Mouse (Mus musculus) kidney, embryonic 16.5 days (tissue): ENCODE data around the gene Per1. TPM values are rescaled to one million over a fixed set of nuclear protein-coding genes. Genes with fewer than 3 reads are reported as not detected.

ENCODE experiments used
- ATAC-seq: fragments of 200-750 bp; cut with Nextera tagmentation; 2 replicates; pipeline ENCODE4 v1.8.0; 2017; ENCODE audit warnings: moderate TSS enrichment; ENCODE audit not compliant: low FRiP score, low TSS enrichment
- H3K27ac ChIP-seq: fragments of 300-500 bp; sonication (generic); 2 replicates; pipeline ENCODE4 v1.5.1; 2014; ENCODE audit warnings: low read length
- H3K27me3 ChIP-seq: fragments of 300-500 bp; sonication (generic); 2 replicates; pipeline ENCODE4 v1.6.1; 2014; ENCODE audit warnings: low read length, control low read depth, mixed read lengths; ENCODE audit not compliant: insufficient read depth
- H3K36me3 ChIP-seq: fragments of 300-500 bp; sonication (generic); 2 replicates; pipeline ENCODE4 v1.6.1; 2014; ENCODE audit warnings: low read length, control low read depth, mixed read lengths; ENCODE audit not compliant: insufficient read depth
- H3K4me1 ChIP-seq: fragments of 300-500 bp; sonication (generic); 2 replicates; pipeline ENCODE4 v1.6.1; 2014; ENCODE audit warnings: low read length, control low read depth, mixed read lengths; ENCODE audit not compliant: insufficient read depth
- H3K4me2 ChIP-seq: fragments of 300-500 bp; sonication (generic); replicated peaks from 2 replicates; pipeline ENCODE4 v1.6.1; 2014; ENCODE audit warnings: low read depth, low read length
- H3K4me3 ChIP-seq: fragments of 300-500 bp; sonication (generic); 2 replicates; pipeline ENCODE4 v1.5.1; 2014; ENCODE audit warnings: mild to moderate bottlenecking, low read length
- H3K9ac ChIP-seq: fragments of 300-500 bp; sonication (generic); replicated peaks from 2 replicates; pipeline ENCODE4 v1.6.1; 2014; ENCODE audit warnings: low read length
- H3K9me3 ChIP-seq: fragments of 300-500 bp; sonication (generic); 2 replicates; pipeline ENCODE4 v1.6.1; 2016; ENCODE audit warnings: low read length, control low read depth
- WGBS: fragments of 180-500 bp; shearing (Covaris S2); extraction: QIAGEN DNeasy Blood & Tissue Kit; methylation state at CpG from one replicate; pipeline ENCODE4 v1.1.7; 2014; 5-methylcytosine and 5-hydroxymethylcytosine counted together
- polyA plus RNA-seq: library from polyadenylated mRNA; unstranded; fragments of >200 nt; fragmentation: Nextera tagmentation; extraction: Ambion mirVana; gene quantifications from 2 replicates; pipeline ENCODE4 v1.2.1, GENCODE M21; 2015

Gene Per1
- polyA plus RNA-seq, 1 experiment from 2014 or later: 11.4 TPM

GRCm38 (mm10) chr11:69109032-69109900 is 14.2 kb downstream of the Per1 start:
- no peak overlapping the region for H3K4me3 ChIP-seq
- 85% methylated on average over 13 of the region's 13 CpGs for WGBS
- peaks cover 41% of the 10 kb centered on the region for H3K36me3 ChIP-seq
- peaks cover 3% of the 10 kb centered on the region; the same call in 1 of the 2 replicates for H3K4me1 ChIP-seq
- H3K27me3 ChIP-seq: no peaks in the 10 kb centered on the region
- no peak overlapping the region for H3K9ac ChIP-seq
- no peak overlapping the region for H3K27ac ChIP-seq
- no peak for ATAC-seq
- no peaks in the 10 kb centered on the region for H3K9me3 ChIP-seq
- no peak overlapping the region for H3K4me2 ChIP-seq

GRCm38 (mm10) chr11:69110319-69111046 is 15.5 kb downstream of the Per1 start:
- H3K27ac ChIP-seq: peak overlapping the region; percentile 46

GRCm38 (mm10) chr11:69111051-69111810 is 16.2 kb downstream of the Per1 start:
- Histone ChIP-seq H3K27ac (no peak overlapping the region), H3K27me3 (no peaks in the 10 kb centered on the region), H3K9ac (peak overlapping the region; percentile 59), H3K4me3 (peak overlapping the region; percentile 51), H3K4me2 (peak overlapping the region; percentile 60), H3K36me3 (peaks cover 22% of the 10 kb centered on the region), H3K9me3 (no peaks in the 10 kb centered on the region), H3K4me1 (peaks cover 3% of the 10 kb centered on the region; the same call in 1 of the 2 replicates)
- ATAC-seq: no peak; the same call in 1 of the 2 replicates
- WGBS: 3% methylated on average over 21 of the region's 21 CpGs

More at GRCm38 (mm10) chr11:69110319-69111046, 15.5 kb downstream of the Per1 start:
- ATAC-seq: peak; percentile 66; the same call in 1 of the 2 replicates
- Histone ChIP-seq H3K36me3 (peaks cover 29% of the 10 kb centered on the region), H3K4me1 (peaks cover 3% of the 10 kb centered on the region; the same call in 1 of the 2 replicates), H3K9ac (peak overlapping the region; percentile 59), H3K4me2 (peak overlapping the region; percentile 60), H3K27me3 (no peaks in the 10 kb centered on the region), H3K4me3 (peak overlapping the region; percentile 51), H3K9me3 (no peaks in the 10 kb centered on the region)
- under 1% methylated on average over 30 of the region's 30 CpGs for WGBS

- no peak overlapping the region for H3K4me3 ChIP-seq
- no peaks in the 10 kb centered on the region for H3K9me3 ChIP-seq
- H3K9ac ChIP-seq: no peak overlapping the region; the same call in 1 of the 2 replicates
Measured at GRCm38 (mm10) chr11:69111865-69112264, 16.8 kb downstream of the Per1 start.

GRCm38 (mm10) chr11:69114018-69114417 is 19.0 kb downstream of the Per1 start:
- no peak for ATAC-seq
- Histone ChIP-seq H3K27me3 (no peaks in the 10 kb centered on the region), H3K9ac (no peak overlapping the region), H3K36me3 (no peaks in the 10 kb centered on the region), H3K9me3 (no peaks in the 10 kb centered on the region), H3K4me1 (peaks cover 12% of the 10 kb centered on the region), H3K4me2 (no peak overlapping the region), H3K27ac (no peak overlapping the region), H3K4me3 (no peak overlapping the region)
- WGBS: 78% methylated on average over 3 of the region's 3 CpGs

More at GRCm38 (mm10) chr11:69111865-69112264, 16.8 kb downstream of the Per1 start:
- no peak overlapping the region; the same call in 1 of the 2 replicates for H3K4me2 ChIP-seq
- peaks cover 19% of the 10 kb centered on the region for H3K36me3 ChIP-seq
- no peaks in the 10 kb centered on the region for H3K27me3 ChIP-seq
- ATAC-seq: no peak
- WGBS: 55% methylated on average over 4 of the region's 4 CpGs
- no peak overlapping the region for H3K27ac ChIP-seq
- peaks cover 3% of the 10 kb centered on the region; the same call in 1 of the 2 replicates for H3K4me1 ChIP-seq

- ATAC-seq: no peak
- WGBS: 83% methylated on average over 3 of the region's 3 CpGs
Measured at GRCm38 (mm10) chr11:69114621-69115020, 19.6 kb downstream of the Per1 start.

GRCm38 (mm10) chr11:69116843-69117242 is 21.8 kb downstream of the Per1 start:
- Histone ChIP-seq H3K4me2 (peak overlapping the region; percentile 88; the same call in 1 of the 2 replicates), H3K9me3 (no peaks in the 10 kb centered on the region), H3K4me1 (peaks cover 25% of the 10 kb centered on the region), H3K27me3 (no peaks in the 10 kb centered on the region), H3K9ac (no peak overlapping the region), H3K36me3 (no peaks in the 10 kb centered on the region), H3K27ac (no peak overlapping the region), H3K4me3 (peak overlapping the region; percentile 85; the same call in 1 of the 2 replicates)
- ATAC-seq: no peak
- 48% methylated on average over 5 of the region's 5 CpGs for WGBS

More at GRCm38 (mm10) chr11:69114621-69115020, 19.6 kb downstream of the Per1 start:
- no peak overlapping the region for H3K4me3 ChIP-seq
- H3K9me3 ChIP-seq: no peaks in the 10 kb centered on the region
- H3K27ac ChIP-seq: no peak overlapping the region
- peaks cover 18% of the 10 kb centered on the region for H3K4me1 ChIP-seq
- H3K36me3 ChIP-seq: no peaks in the 10 kb centered on the region
- no peaks in the 10 kb centered on the region for H3K27me3 ChIP-seq
- no peak overlapping the region for H3K4me2 ChIP-seq
- H3K9ac ChIP-seq: no peak overlapping the region

- peak; percentile 13; the same call in 1 of the 2 replicates for ATAC-seq
- 0% methylated on average over 43 of the region's 45 CpGs for whole genome bisulfite sequencing
- Histone ChIP-seq H3K36me3 (no peaks in the 10 kb centered on the region), H3K9ac (peak overlapping the region; percentile 80), H3K4me2 (peak overlapping the region; percentile 88), H3K4me1 (peaks cover 25% of the 10 kb centered on the region), H3K27ac (peak overlapping the region; percentile 77), H3K27me3 (no peaks in the 10 kb centered on the region), H3K9me3 (no peaks in the 10 kb centered on the region), H3K4me3 (peak overlapping the region; percentile 85)
Measured at GRCm38 (mm10) chr11:69117737-69118695, 23.0 kb downstream of the Per1 start.
